Mouse (Mus musculus) gastrocnemius, postnatal 36 days (tissue): ENCODE results near the gene Nanos3. TPM values are rescaled to one million over a fixed set of nuclear protein-coding genes. Genes with fewer than 3 reads are reported as not detected.

Source experiments
- DNase-seq, 2 experiments: peaks; one replicate each; pipeline ENCODE4 v3.0.0; 2022
- intact Hi-C: fragments of 180-260 bp; cut with DNase I; formaldehyde crosslinking; loops from one replicate; pipeline ENCODE4 v1.15.1; 2025
- total RNA-seq, 2 experiments: library from RNA; stranded (reverse); gene quantifications; 2 replicates each; pipeline ENCODE4 v1.2.3; 2021

The Nanos3 gene
- total RNA-seq, 2 experiments from 2014 or later = not detected

DNA sequence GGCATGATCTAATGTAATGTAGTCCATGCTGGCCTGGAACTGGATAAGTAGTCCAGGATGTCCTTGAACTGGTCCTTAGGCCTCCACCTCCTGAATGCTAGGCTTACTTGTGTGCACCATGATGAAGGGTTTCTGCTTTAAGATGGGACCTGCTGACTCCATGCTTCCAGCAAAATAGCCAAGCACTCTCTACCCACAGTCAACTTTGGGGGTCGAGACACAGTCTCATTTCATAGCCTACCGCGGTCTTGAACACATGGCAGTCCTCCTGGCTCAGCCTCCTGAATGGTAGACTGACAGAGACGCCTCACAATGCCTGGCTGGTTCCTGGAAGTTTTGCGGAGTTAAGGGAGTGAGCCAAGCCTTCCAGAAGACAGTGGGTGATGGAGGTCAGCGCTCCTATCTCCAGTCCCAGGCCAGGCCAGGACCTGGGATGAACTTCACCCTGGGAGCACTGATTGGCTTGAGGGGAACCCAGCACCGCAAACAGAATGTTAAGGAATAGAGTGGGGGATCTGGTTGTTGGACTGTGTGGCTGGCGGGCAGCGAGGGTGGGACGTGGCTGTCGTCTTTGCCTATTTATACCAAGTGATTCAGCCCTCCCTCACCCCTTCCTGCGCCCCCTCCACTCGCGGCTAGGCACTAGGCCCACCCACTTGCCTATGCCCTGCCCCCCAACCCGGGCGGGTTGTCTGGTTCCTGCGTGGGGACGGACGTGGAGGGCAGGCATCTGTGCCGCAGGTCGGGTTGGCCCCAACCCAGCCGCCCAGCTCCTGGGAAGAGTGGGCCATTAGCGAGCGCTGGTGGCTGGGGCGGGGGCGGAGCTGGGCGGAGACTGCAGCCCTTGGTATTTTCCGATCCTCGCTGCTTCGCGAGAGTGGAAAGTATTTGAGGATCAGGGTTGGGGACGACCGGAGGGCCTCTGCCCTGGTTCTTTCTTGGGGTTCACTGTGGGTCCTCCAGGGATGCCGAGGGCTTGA, 18.2 kb upstream of the Nanos3 start:
- intact Hi-C loops = no loop called here
- peak; percentile 77 to 84 for DNase-seq

DNA sequence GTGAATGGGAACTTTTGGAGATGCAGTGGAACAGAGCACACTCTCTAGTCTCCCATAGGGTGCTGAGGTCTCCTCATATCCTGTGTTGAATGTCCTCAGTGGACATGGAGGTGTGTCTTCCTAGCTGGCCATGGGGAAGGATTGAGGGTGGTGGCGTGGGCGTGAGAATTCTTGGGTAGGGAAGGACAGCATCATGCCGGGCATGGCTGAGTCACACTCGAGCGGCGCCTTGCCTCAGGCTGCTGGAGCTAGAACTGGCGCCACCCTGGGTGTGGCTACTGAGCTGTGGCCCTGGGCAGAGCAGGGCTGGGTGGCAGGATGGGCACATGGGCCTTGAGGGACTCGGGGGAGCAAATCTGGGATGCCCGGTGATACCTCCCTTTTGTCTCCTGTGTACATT, 17.4 kb upstream of the Nanos3 start:
- DNase-seq = peak; percentile 36 to 50
- intact Hi-C loops = no loop called here

DNA sequence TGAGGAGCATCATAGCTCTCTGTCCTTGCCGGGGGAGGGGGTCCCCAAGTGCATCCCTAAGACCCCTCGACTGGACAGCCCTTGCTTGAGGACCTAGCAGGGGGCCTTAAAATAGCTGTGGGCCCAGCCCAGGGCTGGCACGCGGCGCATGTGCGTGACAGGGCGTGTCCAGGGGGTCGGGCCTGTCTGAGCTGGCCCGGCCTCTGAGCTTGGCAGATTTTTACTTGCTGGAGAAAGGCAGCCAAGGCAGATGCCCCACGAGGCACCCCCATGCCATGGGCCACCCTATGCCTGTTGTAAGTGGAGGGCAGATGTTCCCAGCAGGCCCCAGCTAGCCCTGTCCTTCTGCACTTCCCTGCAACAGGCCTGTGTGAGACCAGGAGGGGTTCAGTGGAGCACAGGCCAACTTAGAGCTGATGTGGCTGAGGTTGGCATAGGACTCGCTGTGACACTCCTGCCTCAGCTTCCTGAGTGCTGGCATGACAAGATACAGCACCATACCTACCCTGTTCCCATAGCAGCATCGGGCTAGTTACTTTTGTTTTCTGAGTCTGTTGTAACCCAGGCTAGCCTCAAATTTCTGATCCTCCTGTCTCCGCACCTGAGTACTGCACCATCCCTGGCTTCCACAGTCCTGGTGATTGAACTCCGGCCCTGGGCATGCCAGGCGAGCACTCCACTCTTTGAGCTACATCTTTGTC, 16.7 kb upstream of the Nanos3 start:
- peak; percentile 78 to 82 for DNase-seq
- intact Hi-C loops = no loop called here

- intact Hi-C loops = no loop called here
- peak; percentile 81 to 83 for DNase-seq
Measured at GRCm38 (mm10) chr8:84200652-84201544, 15.9 kb upstream of the Nanos3 start.

DNA sequence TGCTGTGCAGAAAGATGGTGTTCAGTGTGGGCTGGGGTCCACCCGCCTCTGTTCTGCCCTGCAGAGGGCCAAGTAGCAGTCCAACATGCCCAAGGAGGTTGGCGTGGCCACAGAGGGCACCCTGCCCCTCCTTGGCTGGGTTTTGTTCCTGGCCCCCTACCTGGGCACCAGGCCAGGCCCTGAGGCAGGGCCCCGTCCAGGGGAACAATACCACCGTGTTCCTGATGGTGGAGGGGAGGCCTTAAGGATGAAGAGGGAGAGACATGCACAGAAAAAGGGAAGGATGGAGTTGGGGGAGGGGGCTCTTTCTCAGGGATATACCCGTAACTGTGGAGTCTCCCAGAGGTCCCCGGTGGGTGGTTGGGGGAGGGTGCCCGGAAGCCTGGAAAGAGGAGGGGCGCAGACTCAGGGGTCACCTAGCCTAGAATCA, 15.1 kb upstream of the Nanos3 start:
- intact Hi-C loops = no loop called here
- DNase-seq = no peak

GRCm38 (mm10) chr8:84199348-84200125, 14.5 kb upstream of the Nanos3 start:
- peak in 1 of 2 experiments; percentile 20 for DNase-seq
- intact Hi-C loops = no loop called here

- DNase-seq = no peak
- intact Hi-C loops = no loop called here
Measured at GRCm38 (mm10) chr8:84198871-84199270, 13.9 kb upstream of the Nanos3 start.

DNA sequence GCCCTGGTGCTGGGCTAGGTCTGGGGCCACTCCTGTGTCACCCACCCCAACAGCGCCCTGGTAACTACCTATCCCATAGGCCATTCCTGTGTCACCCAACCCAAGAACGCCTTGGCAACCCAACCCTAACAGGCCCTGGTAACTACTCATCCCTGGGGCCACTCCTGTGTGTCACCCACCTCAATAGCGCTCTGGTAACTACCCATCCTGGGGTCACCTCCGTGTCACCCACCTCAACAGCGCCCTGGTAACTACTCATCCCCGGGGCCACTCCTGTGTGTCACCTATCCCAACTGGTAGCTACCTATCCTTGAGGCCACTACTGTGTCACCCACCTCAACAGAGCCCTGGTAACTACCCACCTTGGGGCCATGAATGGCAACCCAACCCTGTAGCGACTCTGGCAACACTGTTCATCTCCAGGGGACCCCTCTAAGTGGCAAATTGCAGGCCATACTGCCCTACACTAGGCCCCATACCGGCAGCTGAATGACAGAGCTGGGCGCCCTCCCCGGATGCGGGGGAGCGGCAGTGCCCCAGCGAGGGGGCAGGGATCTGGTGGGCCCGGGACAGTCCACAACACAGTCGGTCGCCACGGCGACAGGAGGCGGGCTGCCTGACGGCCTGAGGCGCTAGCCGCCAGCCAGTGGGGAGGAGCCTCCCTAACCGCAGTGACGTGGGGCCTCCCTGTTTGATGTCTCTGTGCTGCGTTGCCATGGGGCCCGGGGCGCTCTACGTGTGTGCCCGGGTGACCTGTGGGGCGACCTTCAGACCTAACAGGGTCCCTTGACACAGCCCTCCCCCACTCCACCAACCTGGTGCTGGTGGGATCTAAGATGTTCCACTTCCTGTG, 13.1 kb upstream of the Nanos3 start:
- intact Hi-C loops = no loop called here
- DNase-seq = peak; percentile 85 to 91

DNA sequence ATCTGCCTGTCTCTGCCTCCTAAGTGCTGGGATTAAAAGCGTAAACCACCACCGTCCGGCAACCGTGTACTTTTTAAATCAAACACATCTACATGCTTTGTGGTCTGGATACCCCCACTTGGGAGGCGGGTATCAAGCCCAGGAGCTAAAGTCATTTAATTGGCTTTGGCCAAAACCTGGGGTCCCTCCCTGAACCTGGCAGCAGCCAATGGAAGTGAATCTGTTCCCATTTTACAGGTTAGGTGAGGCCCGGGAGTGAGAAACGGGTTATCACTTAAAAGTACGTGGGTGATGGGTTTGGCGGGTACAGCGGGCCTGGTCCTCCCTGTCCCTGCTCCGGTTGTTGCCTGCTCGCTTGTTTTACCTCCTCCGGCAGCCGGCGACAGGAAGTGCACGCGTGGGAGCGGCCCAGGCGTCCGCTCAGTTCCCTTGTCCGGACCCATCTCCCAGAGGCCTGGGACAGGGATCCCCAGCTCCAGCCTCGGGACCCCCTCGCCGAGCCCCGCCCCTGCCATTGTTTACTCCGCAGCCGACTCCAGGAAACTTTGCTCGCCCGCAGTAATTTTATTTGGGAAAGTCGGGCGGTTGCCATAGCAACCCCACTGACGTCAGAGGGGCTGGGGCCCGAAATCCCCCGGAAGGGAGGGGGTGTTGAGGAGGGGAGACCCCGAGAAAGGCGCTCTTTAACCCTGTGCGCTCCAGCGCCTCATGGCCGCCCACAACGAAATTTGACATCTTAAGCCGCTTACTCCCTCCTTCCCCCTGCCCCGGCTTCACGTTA, 12.3 kb upstream of the Nanos3 start:
- DNase-seq = peak; percentile 82 to 86
- intact Hi-C loops = no loop called here

GRCm38 (mm10) chr8:84194224-84194743, 9.3 kb upstream of the Nanos3 start:
- intact Hi-C loops = no loop called here
- DNase-seq = no peak

- intact Hi-C loops = no loop called here
- no peak for DNase-seq
Measured at GRCm38 (mm10) chr8:84193566-84193965, 8.5 kb upstream of the Nanos3 start.

GRCm38 (mm10) chr8:84193161-84193560, 8.1 kb upstream of the Nanos3 start:
- intact Hi-C loops = no loop called here
- DNase-seq = no peak

GRCm38 (mm10) chr8:84192555-84192954, 7.5 kb upstream of the Nanos3 start:
- intact Hi-C loops = no loop called here
- DNase-seq = peak; percentile 79 to 83

GRCm38 (mm10) chr8:84192023-84192422, 7.0 kb upstream of the Nanos3 start:
- DNase-seq = peak; percentile 69 to 76
- intact Hi-C loops = no loop called here

- intact Hi-C loops = no loop called here
- no peak for DNase-seq
Measured at GRCm38 (mm10) chr8:84190191-84190867, 5.3 kb upstream of the Nanos3 start.

DNA sequence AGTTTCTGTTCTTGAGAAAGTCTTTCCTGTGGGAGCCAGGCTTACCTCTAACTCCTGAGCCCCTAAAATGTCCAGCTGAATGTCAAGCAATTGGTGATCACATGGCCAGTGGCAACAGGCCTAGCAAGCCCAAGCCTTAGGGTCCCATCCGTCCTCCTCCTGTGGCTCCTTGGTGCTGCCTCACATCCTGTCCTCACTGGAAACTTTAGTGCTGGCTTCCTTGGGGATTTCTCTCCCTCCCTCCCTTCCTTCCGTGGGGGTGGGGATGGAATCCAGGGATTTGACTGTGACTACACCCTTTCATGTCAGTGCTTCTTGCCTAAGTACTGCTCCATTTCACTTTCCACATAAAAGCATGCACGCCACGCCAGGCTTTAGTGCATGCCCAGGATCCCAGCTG, 4.6 kb upstream of the Nanos3 start:
- intact Hi-C loops = loop anchor here (5.0 kb wide), 1 partner anchor 93 kb away; no protein-coding TSS in a partner anchor
- DNase-seq = peak in 1 of 2 experiments; percentile 56

DNA sequence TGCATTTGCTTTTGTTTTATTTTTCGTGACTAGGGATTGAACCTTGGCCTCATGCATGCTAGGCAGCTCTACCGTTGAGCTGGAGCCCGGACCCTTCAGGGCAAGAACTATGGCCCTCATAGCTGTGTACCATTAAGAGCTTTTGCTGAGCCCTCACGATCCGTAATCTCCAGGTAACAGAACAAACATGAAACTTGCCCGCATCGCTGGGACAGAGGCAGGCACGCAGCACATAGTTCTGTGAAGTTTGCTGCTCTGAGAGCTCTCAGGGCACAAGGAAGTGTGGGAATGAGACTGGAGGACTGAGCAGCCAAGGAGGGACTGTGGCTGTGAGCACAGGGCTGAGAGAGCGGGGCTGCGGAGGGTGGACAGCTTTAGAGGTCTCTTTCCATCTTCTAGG, 3.7 kb upstream of the Nanos3 start:
- intact Hi-C loops = loop anchor here (5.0 kb wide), 1 partner anchor 94 kb away; no protein-coding TSS in a partner anchor

More for the DNA sequence above, 3.7 kb upstream of the Nanos3 start:
- peak in 1 of 2 experiments; percentile 13 for DNase-seq
